Mouse (Mus musculus): ENCODE measurements around the gene Zc3h7b. TPM values are rescaled to one million over a fixed set of nuclear protein-coding genes. Genes with fewer than 3 reads are reported as not detected.

The Zc3h7b gene
- polyA plus RNA-seq, 1 experiment from 2014 or later: 49.9 TPM

Other genes starting within 250 kb of the Zc3h7b start
- gene Ep300, start 159.7 kb upstream of the Zc3h7b start, polyA plus RNA-seq (2014; fragmentation: Nextera tagmentation; extraction: Ambion mirVana): 14.2 and 19.5 TPM in 2 replicates
- gene L3mbtl2, start 81.2 kb upstream of the Zc3h7b start, polyA plus RNA-seq (2014; fragmentation: Nextera tagmentation; extraction: Ambion mirVana): 21.6 and 25.0 TPM in 2 replicates
- gene Chadl, start 47.8 kb upstream of the Zc3h7b start, polyA plus RNA-seq (2014; fragmentation: Nextera tagmentation; extraction: Ambion mirVana): 17.0 and 19.8 TPM in 2 replicates
- 108 and 118 TPM in 2 replicates for gene Rangap1, start 473 bp downstream of the Zc3h7b start, polyA plus RNA-seq (2014; fragmentation: Nextera tagmentation; extraction: Ambion mirVana)
- gene Tef, start 57.4 kb downstream of the Zc3h7b start, polyA plus RNA-seq (2014; fragmentation: Nextera tagmentation; extraction: Ambion mirVana): 15.1 and 18.1 TPM in 2 replicates
- 11.1 and 17.0 TPM in 2 replicates for gene Tob2, start 113.7 kb downstream of the Zc3h7b start, polyA plus RNA-seq (2014; fragmentation: Nextera tagmentation; extraction: Ambion mirVana)
- 153 and 202 TPM in 2 replicates for gene Phf5a, start 126.9 kb downstream of the Zc3h7b start, polyA plus RNA-seq (2014; fragmentation: Nextera tagmentation; extraction: Ambion mirVana)
- gene Aco2, start 127.3 kb downstream of the Zc3h7b start, polyA plus RNA-seq (2014; fragmentation: Nextera tagmentation; extraction: Ambion mirVana): 204 and 231 TPM in 2 replicates
- gene Polr3h, start 181.2 kb downstream of the Zc3h7b start, polyA plus RNA-seq (2014; fragmentation: Nextera tagmentation; extraction: Ambion mirVana): 99.6 and 110 TPM in 2 replicates
- 72.8 and 110 TPM in 2 replicates for gene Csdc2, start 191.7 kb downstream of the Zc3h7b start, polyA plus RNA-seq (2014; fragmentation: Nextera tagmentation; extraction: Ambion mirVana)
- gene Pmm1, start 215.9 kb downstream of the Zc3h7b start, polyA plus RNA-seq (2014; fragmentation: Nextera tagmentation; extraction: Ambion mirVana): 92.6 and 93.3 TPM in 2 replicates
- not detected in 2 replicates for gene 1700029P11Rik, start 235.5 kb downstream of the Zc3h7b start, polyA plus RNA-seq (2014; fragmentation: Nextera tagmentation; extraction: Ambion mirVana)
- gene Xrcc6, start 242.8 kb downstream of the Zc3h7b start, polyA plus RNA-seq (2014; fragmentation: Nextera tagmentation; extraction: Ambion mirVana): 55.4 and 56.9 TPM in 2 replicates